28 mouse cellular contexts compared by ENCODE assay signal in the genomic region with DNA sequence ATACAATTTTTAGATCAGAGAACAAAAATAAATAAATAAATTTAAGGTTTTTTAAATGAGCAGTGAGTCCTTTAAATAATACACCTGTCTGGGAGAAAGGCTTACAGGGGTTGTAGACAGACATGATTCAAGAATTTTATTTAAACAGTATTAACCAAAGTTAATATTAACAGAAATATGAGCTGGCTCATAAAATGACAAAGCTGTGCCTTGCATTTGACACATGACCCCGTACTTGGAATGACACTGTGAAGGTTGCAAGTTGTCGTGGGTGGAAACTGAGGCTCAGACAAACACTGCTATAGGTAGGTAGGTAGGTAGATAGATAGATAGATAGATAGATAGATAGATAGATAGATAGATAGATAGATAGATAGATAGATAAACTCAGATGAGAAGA.
"Had no signal": no experiment of that assay in that cellular context is flagged by ENCODE, and none has a peak within 500 bp of the region (broad histone marks: within the 10 kb centered on the region; RNA-seq: fewer than 3 reads in every experiment).

No protein-coding gene starts in this region.

- H3K4me1 ChIP-seq: heart, embryonic 10.5 days; heart, embryonic 12.5 days; heart, embryonic 15.5 days had no signal

- H3K36me3 ChIP-seq: heart, embryonic 10.5 days; heart, embryonic 12.5 days; heart, embryonic 13.5 days; heart, embryonic 15.5 days; hindbrain, embryonic 10.5 days; hindbrain, embryonic 12.5 days; hindbrain, embryonic 13.5 days; hindbrain, embryonic 15.5 days; kidney, embryonic 15.5 days had no signal

- H3K4me2 ChIP-seq: heart, embryonic 11.5 days; heart, embryonic 12.5 days; heart, embryonic 13.5 days; heart, embryonic 15.5 days; hindbrain, embryonic 12.5 days; hindbrain, embryonic 13.5 days; hindbrain, embryonic 14.5 days; hindbrain, embryonic 15.5 days; kidney, embryonic 15.5 days had no signal

- H3K9ac ChIP-seq: heart, embryonic 12.5 days; heart, embryonic 13.5 days; heart, embryonic 15.5 days; hindbrain, embryonic 12.5 days; hindbrain, embryonic 13.5 days; hindbrain, embryonic 14.5 days; hindbrain, embryonic 15.5 days; kidney, embryonic 15.5 days had no signal

- H3K27ac ChIP-seq: heart, embryonic 10.5 days; heart, embryonic 13.5 days; heart, embryonic 15.5 days; hindbrain, embryonic 10.5 days; hindbrain, embryonic 12.5 days; hindbrain, embryonic 13.5 days; hindbrain, embryonic 14.5 days; hindbrain, embryonic 15.5 days; hindbrain, postnatal 0 days; kidney, embryonic 15.5 days; kidney, postnatal 0 days; left cerebral cortex, adult 2 months had no signal

- H3K27me3 ChIP-seq: heart, embryonic 12.5 days; heart, embryonic 13.5 days; heart, embryonic 15.5 days; hindbrain, embryonic 12.5 days; hindbrain, embryonic 13.5 days; hindbrain, embryonic 15.5 days; kidney, embryonic 15.5 days had no signal

- H3K9me3 ChIP-seq: heart, embryonic 10.5 days; heart, embryonic 13.5 days; heart, embryonic 15.5 days; hindbrain, embryonic 13.5 days; hindbrain, embryonic 15.5 days; kidney, embryonic 15.5 days had no signal

- H3K4me3 ChIP-seq: heart, embryonic 10.5 days; heart, embryonic 12.5 days; heart, embryonic 13.5 days; heart, embryonic 15.5 days; hindbrain, embryonic 10.5 days; hindbrain, embryonic 12.5 days; hindbrain, embryonic 13.5 days; hindbrain, embryonic 15.5 days; kidney, embryonic 15.5 days; left cerebral cortex, adult 2 months had no signal

- ATAC-seq: hindbrain, embryonic 16.5 days; hindbrain, postnatal 0 days; inflammation-experienced regulatory T-cells, adult 6 months had no signal

- DNase-seq: heart, postnatal 10 days; heart, postnatal 14 days; heart, postnatal 36 days; heart, postnatal 4 days; kidney, adult 11 months; kidney, adult 18-20 months; kidney, adult 8-10 months; kidney, postnatal 10 days; kidney, postnatal 14 days; kidney, postnatal 25 days; kidney, postnatal 36 days; kidney, postnatal 4 days had no signal
